Mouse (Mus musculus) olfactory bulb, adult 2 months (tissue): ENCODE data around the gene Tbc1d23.

ENCODE experiments used
- CTCF ChIP-seq: fragments of 200-500 bp; IDR thresholded peaks from 2 replicates; pipeline ENCODE4 v1.5.1; 2012; ENCODE audit warnings: low read depth, mild to moderate bottlenecking, low read length, moderate library complexity; ENCODE audit not compliant: insufficient read depth
- POLR2A ChIP-seq: fragments of 200-500 bp; IDR thresholded peaks from 2 replicates; pipeline ENCODE4 v1.6.1; 2012; ENCODE audit warnings: mild to moderate bottlenecking, low read depth, low read length, moderate library complexity; ENCODE audit not compliant: insufficient read depth

GRCm38 (mm10) chr16:57269751-57270150 lies 38.4 kb upstream of the Tbc1d23 start:
- no peak for TF ChIP-seq CTCF
- TF ChIP-seq POLR2A = no peak
